Mouse (Mus musculus) ovary, adult 18-20 months (tissue): Measurements from ENCODE around the gene Gm4567.
"Not testable (repeated sequence)": the region's sequence is repeated elsewhere in the genome, so short reads cannot be mapped to it uniquely, and the experiment has no call there.

Source experiments
- DNase-seq: peaks from one replicate; pipeline ENCODE4 v3.0.0; 2022; ENCODE audit warnings: low spot score, mixed read lengths

The Gm4567 gene

GRCm38 (mm10) chr7:22719610-22720009 is at the start of gene Gm4567:
Gene Gm4567, minus strand, starts transcription at chr7:22719710.
- not testable (repeated sequence) for DNase-seq

- DNase-seq = not testable (repeated sequence)
These were observed 41.9 kb upstream of the Gm4567 start, which contains the start of gene Vmn1r157 for GRCm38 (mm10) chr7:22761397-22761796. Gene Vmn1r157, plus strand, starts transcription at chr7:22761697.

- DNase-seq = not testable (repeated sequence)
These were observed 27.3 kb downstream of the Gm4567 start, which contains the start of gene Gm8693 for GRCm38 (mm10) chr7:22692217-22692616. Gene Gm8693, minus strand, starts transcription at chr7:22692317.
